Mouse (Mus musculus) heart, embryonic 14.5 days (tissue): ENCODE data around the gene Arhgap10. TPM values are rescaled to one million over a fixed set of nuclear protein-coding genes. Genes with fewer than 3 reads are reported as not detected.

Experiments
- ATAC-seq: fragments of 200-750 bp; cut with Nextera tagmentation; 2 replicates; pipeline ENCODE4 v1.8.0; 2017; ENCODE audit warnings: low read depth, moderate TSS enrichment; ENCODE audit not compliant: insufficient number of reproducible peaks, insufficient read depth, low FRiP score
- H3K27ac ChIP-seq, 2 experiments: fragments of 200-500 bp in 1 of 2; fragments of 300-500 bp in 1 of 2; sonication (generic) in 1 of 2; replicated peaks in 1 of 2; 2 replicates each; pipeline ENCODE4 v1.5.1; 2012 to 2014; ENCODE audit warnings: low read depth in 2 of 2, low read length in 2 of 2, control low read depth in 1 of 2, mild to moderate bottlenecking in 1 of 2, mixed read lengths in 1 of 2; ENCODE audit not compliant: control insufficient read depth in 1 of 2, insufficient read depth in 1 of 2
- H3K27me3 ChIP-seq: fragments of 300-500 bp; sonication (generic); 2 replicates; pipeline ENCODE4 v1.6.1; 2014; ENCODE audit warnings: mild to moderate bottlenecking, low read length, control low read depth; ENCODE audit not compliant: control insufficient read depth, insufficient read depth
- H3K36me3 ChIP-seq: fragments of 300-500 bp; sonication (generic); 2 replicates; pipeline ENCODE4 v1.6.1; 2014; ENCODE audit warnings: mild to moderate bottlenecking, control low read depth, low read length, mixed read lengths; ENCODE audit not compliant: control insufficient read depth, insufficient read depth
- H3K4me1 ChIP-seq, 2 experiments: fragments of 200-500 bp in 1 of 2; fragments of 300-500 bp in 1 of 2; sonication (generic) in 1 of 2; 2 replicates each; pipeline ENCODE4 v1.6.1; 2012 to 2014; ENCODE audit warnings: low read length in 2 of 2, control low read depth in 1 of 2, mixed read lengths in 1 of 2; ENCODE audit not compliant: control insufficient read depth in 2 of 2, insufficient read depth in 2 of 2
- H3K4me2 ChIP-seq: fragments of 300-500 bp; sonication (generic); 2 replicates; pipeline ENCODE4 v1.6.1; 2014; ENCODE audit warnings: mild to moderate bottlenecking, low read length
- H3K4me3 ChIP-seq, 2 experiments: fragments of 200-500 bp in 1 of 2; fragments of 300-500 bp in 1 of 2; sonication (generic) in 1 of 2; 2 replicates each; pipeline ENCODE4 v1.5.1; 2012 to 2014; ENCODE audit warnings: low read length in 2 of 2, mild to moderate bottlenecking in 2 of 2, control low read depth in 1 of 2, low read depth in 1 of 2, moderate library complexity in 1 of 2; ENCODE audit not compliant: control insufficient read depth in 1 of 2, insufficient read depth in 1 of 2
- H3K9ac ChIP-seq: fragments of 300-500 bp; sonication (generic); 2 replicates; pipeline ENCODE4 v1.6.1; 2014; ENCODE audit warnings: mild to moderate bottlenecking, low read length
- H3K9me3 ChIP-seq: fragments of 300-500 bp; sonication (generic); 2 replicates; pipeline ENCODE4 v1.6.1; 2016; ENCODE audit warnings: low read length, control low read depth; ENCODE audit not compliant: control insufficient read depth
- WGBS: fragments of 180-500 bp; shearing (Covaris S2); extraction: QIAGEN DNeasy Blood & Tissue Kit; methylation state at CpG from one replicate; pipeline ENCODE4 v1.1.7; 2014; 5-methylcytosine and 5-hydroxymethylcytosine counted together
- polyA plus RNA-seq: library from polyadenylated mRNA; unstranded; fragments of >200 nt; fragmentation: Nextera tagmentation; extraction: Ambion mirVana; gene quantifications from 2 replicates; pipeline ENCODE4 v1.2.1, GENCODE M21; 2014

Gene Arhgap10
- polyA plus RNA-seq, 1 experiment from 2014 or later: 26.2 TPM

- no peak overlapping the region for H3K27ac ChIP-seq
- H3K9ac ChIP-seq: no peak overlapping the region
- WGBS: 74% methylated on average over 6 of the region's 6 CpGs
- no peaks in the 10 kb centered on the region for H3K9me3 ChIP-seq
- no peak for ATAC-seq
- no peak overlapping the region for H3K4me2 ChIP-seq
- no peaks in the 10 kb centered on the region for H3K4me1 ChIP-seq
- no peaks in the 10 kb centered on the region for H3K27me3 ChIP-seq
- H3K36me3 ChIP-seq: no peaks in the 10 kb centered on the region
- H3K4me3 ChIP-seq: no peak overlapping the region
Measured at GRCm38 (mm10) chr8:77543152-77543777, 25.5 kb upstream of the Arhgap10 start.

DNA sequence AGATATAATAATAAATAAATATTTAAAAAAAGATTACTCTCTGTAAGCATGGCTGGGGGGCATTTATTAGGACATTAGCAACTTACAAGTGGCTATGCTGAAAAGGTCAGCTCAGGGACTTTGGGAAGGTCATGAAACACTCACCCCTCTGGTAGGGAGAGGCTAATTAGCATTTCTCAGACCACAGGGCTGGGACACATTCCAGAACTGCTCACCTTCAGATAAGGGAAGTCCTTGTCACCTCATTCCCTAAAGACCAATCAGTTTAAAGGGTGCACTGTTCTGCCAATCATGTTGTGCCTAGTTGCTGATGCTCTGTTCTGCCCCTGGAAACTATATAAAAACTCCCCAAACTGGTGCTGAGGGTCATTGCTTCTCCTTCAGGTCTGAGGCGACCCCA is 20.5 kb upstream of the Arhgap10 start:
- Histone ChIP-seq H3K4me3 (no peak overlapping the region), H3K36me3 (no peaks in the 10 kb centered on the region), H3K27ac (no peak overlapping the region), H3K9ac (no peak overlapping the region), H3K27me3 (no peaks in the 10 kb centered on the region), H3K9me3 (no peaks in the 10 kb centered on the region), H3K4me2 (no peak overlapping the region), H3K4me1 (peaks cover 0 to 4% of the 10 kb centered on the region in 2 experiments; a peak in 1 of 4 replicates)
- 79% methylated on average over 1 of the region's 1 CpGs for WGBS
- no peak for ATAC-seq

DNA sequence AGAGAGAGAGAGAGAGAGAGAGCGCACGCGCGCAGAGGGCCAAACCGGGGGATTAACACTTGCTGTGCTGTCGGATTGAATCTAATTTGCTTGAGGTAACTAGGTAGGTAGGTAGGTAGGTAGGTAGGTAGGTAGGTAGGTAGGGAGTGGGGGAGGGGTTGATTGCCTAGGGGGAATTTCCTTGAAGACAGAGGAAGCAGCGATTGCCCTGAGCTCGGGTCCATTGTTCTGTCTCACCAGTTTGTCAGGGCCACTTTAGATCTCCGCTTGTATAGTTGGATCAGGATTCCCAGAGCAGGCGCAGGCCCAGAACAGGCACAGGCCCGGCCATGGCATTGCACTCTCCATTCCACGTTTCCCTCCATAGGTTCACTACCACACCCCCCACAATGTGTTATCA is 19.1 kb upstream of the Arhgap10 start:
- Histone ChIP-seq H3K4me1 (peaks cover 0 to 4% of the 10 kb centered on the region in 2 experiments; a peak in 1 of 4 replicates), H3K4me3 (no peak overlapping the region), H3K27ac (no peak overlapping the region), H3K36me3 (no peaks in the 10 kb centered on the region), H3K4me2 (no peak overlapping the region), H3K9ac (no peak overlapping the region), H3K27me3 (no peaks in the 10 kb centered on the region), H3K9me3 (no peaks in the 10 kb centered on the region)
- 79% methylated on average over 12 of the region's 12 CpGs for WGBS
- no peak for ATAC-seq

- Histone ChIP-seq H3K36me3 (no peaks in the 10 kb centered on the region), H3K27ac (no peak overlapping the region), H3K27me3 (no peaks in the 10 kb centered on the region), H3K4me2 (no peak overlapping the region), H3K4me1 (peaks cover 0 to 4% of the 10 kb centered on the region in 2 experiments; a peak in 1 of 4 replicates), H3K4me3 (no peak overlapping the region), H3K9me3 (no peaks in the 10 kb centered on the region), H3K9ac (no peak overlapping the region)
- 78% methylated on average over 5 of the region's 5 CpGs for WGBS
- peak; percentile 26; the same call in 1 of the 2 replicates for ATAC-seq
Measured at GRCm38 (mm10) chr8:77535026-77535595, 17.4 kb upstream of the Arhgap10 start.

DNA sequence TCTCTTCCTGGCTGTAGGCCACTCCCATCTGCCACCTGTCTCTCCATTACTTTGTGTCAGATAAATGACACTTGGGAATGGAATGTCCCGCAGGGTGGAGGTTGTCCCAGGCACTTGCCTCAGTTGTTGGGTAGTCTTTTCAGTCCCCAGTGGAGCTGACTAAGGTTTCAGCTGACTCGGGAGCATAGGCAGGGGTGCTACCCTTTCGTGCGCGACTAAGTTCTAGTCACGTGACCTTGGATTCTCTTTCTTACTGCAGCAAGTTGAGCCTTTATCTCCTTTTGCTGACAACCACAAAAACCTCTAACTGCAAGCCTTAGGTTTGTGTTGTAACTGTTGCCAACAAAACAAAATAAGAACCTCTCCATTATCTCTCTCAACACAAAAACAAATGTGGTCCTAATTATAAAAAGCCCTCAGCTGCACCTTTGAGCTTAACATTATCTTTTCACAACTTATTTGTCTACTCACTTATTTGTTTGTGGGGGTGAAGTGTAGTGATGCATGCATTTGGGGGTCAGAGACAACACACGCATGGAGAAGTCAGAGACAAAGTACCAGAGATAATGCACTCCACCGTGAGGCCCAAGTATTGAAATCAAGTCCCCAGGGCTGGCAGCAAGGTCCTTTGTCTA is 16.7 kb upstream of the Arhgap10 start:
- no peak for ATAC-seq
- H3K9ac ChIP-seq: no peak overlapping the region
- WGBS: 38% methylated on average over 8 of the region's 8 CpGs
- no peak overlapping the region for H3K4me2 ChIP-seq
- no peaks in the 10 kb centered on the region for H3K9me3 ChIP-seq
- H3K4me3 ChIP-seq: no peak overlapping the region
- no peaks in the 10 kb centered on the region for H3K27me3 ChIP-seq
- no peak overlapping the region for H3K27ac ChIP-seq
- H3K36me3 ChIP-seq: no peaks in the 10 kb centered on the region
- peaks cover 0 to 4% of the 10 kb centered on the region in 2 experiments; a peak in 1 of 4 replicates for H3K4me1 ChIP-seq

GRCm38 (mm10) chr8:77526130-77526529 is 8.4 kb upstream of the Arhgap10 start:
- Histone ChIP-seq H3K9me3 (no peaks in the 10 kb centered on the region), H3K4me3 (no peak overlapping the region), H3K9ac (no peak overlapping the region), H3K27ac (no peak overlapping the region), H3K4me1 (peaks cover 7 to 14% of the 10 kb centered on the region in 2 experiments), H3K27me3 (no peaks in the 10 kb centered on the region), H3K36me3 (no peaks in the 10 kb centered on the region), H3K4me2 (no peak overlapping the region)
- 88% methylated on average over 8 of the region's 8 CpGs for WGBS
- no peak for ATAC-seq

DNA sequence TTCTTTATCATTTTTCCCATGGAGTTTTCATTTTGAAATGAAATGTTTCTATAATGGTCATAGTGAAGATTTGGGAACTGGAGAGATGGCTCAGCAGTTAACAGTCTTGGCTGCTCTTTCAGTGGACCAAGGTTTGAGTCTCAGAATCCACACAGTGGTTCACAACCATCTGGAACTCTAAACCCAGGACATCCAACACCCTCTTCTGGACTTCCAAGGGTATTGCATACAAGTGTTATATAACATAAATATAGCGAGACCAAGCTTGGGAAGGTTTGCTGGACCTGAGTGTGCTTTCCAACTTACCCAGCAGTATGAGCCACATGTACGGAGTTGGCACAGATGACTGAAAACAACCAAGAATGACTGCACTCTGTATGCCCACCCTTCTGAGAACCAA is 7.2 kb upstream of the Arhgap10 start:
- no peaks in the 10 kb centered on the region for H3K9me3 ChIP-seq
- no peak overlapping the region for H3K4me3 ChIP-seq
- no peak overlapping the region for H3K27ac ChIP-seq
- H3K36me3 ChIP-seq: no peaks in the 10 kb centered on the region
- no peak overlapping the region for H3K4me2 ChIP-seq
- peaks cover 7 to 14% of the 10 kb centered on the region in 2 experiments for H3K4me1 ChIP-seq
- no peak for ATAC-seq
- H3K9ac ChIP-seq: no peak overlapping the region
- no peaks in the 10 kb centered on the region for H3K27me3 ChIP-seq
- WGBS: 87% methylated on average over 2 of the region's 2 CpGs
